Mouse (Mus musculus) liver, adult 2 months (tissue): ENCODE data around the gene Hmgn2.

ENCODE experiments used
- CTCF ChIP-seq: fragments of 200-500 bp; IDR thresholded peaks from 2 replicates; pipeline ENCODE4 v1.5.1; 2011; ENCODE audit warnings: low read depth, low read length, control low read depth
- POLR2A ChIP-seq: fragments of 200-500 bp; IDR thresholded peaks from 2 replicates; pipeline ENCODE4 v1.6.1; 2011; ENCODE audit warnings: low read length, control low read depth; ENCODE audit not compliant: insufficient read depth; ENCODE audit errors: extremely low read depth

DNA sequence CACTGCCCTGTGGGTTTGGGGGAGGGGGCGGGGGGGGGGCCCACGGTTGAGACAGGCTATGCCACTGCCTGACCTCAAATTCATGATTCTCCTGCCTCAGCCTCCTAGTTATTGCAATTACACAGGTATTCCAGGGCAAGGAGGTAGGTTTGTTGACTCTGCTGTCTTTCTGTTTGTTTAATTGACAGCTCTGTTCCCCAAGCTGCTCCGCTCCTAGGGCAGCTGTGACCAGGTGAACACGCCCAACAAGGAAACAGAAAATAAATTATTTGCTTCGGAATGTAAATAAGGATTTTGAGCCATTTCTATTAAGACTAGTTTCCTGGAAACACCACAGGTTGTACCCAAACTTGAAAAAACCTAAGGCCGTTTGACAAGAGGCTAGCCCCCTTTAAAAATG is 41.3 kb upstream of the Hmgn2 start:
- TF ChIP-seq POLR2A (no peak), CTCF (no peak)
